Mouse (Mus musculus) intestine, embryonic 15.5 days (tissue): ENCODE data around the gene Psmc1. TPM values are rescaled to one million over a fixed set of nuclear protein-coding genes. Genes with fewer than 3 reads are reported as not detected.

Experiments
- ATAC-seq: fragments of 200-750 bp; cut with Nextera tagmentation; 2 replicates; pipeline ENCODE4 v1.8.0; 2017; ENCODE audit warnings: moderate TSS enrichment, moderate library complexity
- H3K27ac ChIP-seq: fragments of 300-500 bp; sonication (generic); 2 replicates; pipeline ENCODE4 v1.5.1; 2015; ENCODE audit warnings: mild to moderate bottlenecking, inconsistent platforms
- H3K27me3 ChIP-seq: fragments of 300-500 bp; sonication (generic); replicated peaks from 2 replicates; pipeline ENCODE4 v1.6.1; 2015; ENCODE audit warnings: inconsistent platforms
- H3K36me3 ChIP-seq: fragments of 300-500 bp; sonication (generic); 2 replicates; pipeline ENCODE4 v1.6.1; 2015; ENCODE audit warnings: inconsistent platforms
- H3K4me1 ChIP-seq: fragments of 300-500 bp; sonication (generic); replicated peaks from 2 replicates; pipeline ENCODE4 v1.6.1; 2015; ENCODE audit warnings: inconsistent platforms
- H3K4me2 ChIP-seq: fragments of 300-500 bp; sonication (generic); replicated peaks from 2 replicates; pipeline ENCODE4 v1.6.1; 2015; ENCODE audit warnings: mild to moderate bottlenecking, inconsistent platforms
- H3K4me3 ChIP-seq: fragments of 300-500 bp; sonication (generic); replicated peaks from 2 replicates; pipeline ENCODE4 v1.5.1; 2015; ENCODE audit warnings: inconsistent platforms
- H3K9ac ChIP-seq: fragments of 300-500 bp; sonication (generic); 2 replicates; pipeline ENCODE4 v1.6.1; 2015; ENCODE audit warnings: inconsistent platforms
- H3K9me3 ChIP-seq: fragments of 300-500 bp; sonication (generic); 2 replicates; pipeline ENCODE4 v1.6.1; 2016; ENCODE audit warnings: inconsistent platforms
- WGBS: fragments of 180-500 bp; shearing (Covaris S2); methylation state at CpG from one replicate; pipeline ENCODE4 v1.1.7; 2015; 5-methylcytosine and 5-hydroxymethylcytosine counted together
- polyA plus RNA-seq: library from polyadenylated mRNA; unstranded; fragments of >200 nt; fragmentation: Nextera tagmentation; extraction: Ambion mirVana; gene quantifications from 2 replicates; pipeline ENCODE4 v1.2.1, GENCODE M21; 2015

Psmc1 gene
- polyA plus RNA-seq, 1 experiment from 2014 or later = 235 TPM

GRCm38 (mm10) chr12:100164991-100165500 lies 55.1 kb downstream of the Psmc1 start:
- H3K9ac ChIP-seq = no peak overlapping the region
- H3K9me3 ChIP-seq = no peaks in the 10 kb centered on the region
- 70% methylated on average over 7 of the region's 7 CpGs for WGBS
- H3K4me2 ChIP-seq = no peak overlapping the region
- no peak overlapping the region for H3K4me3 ChIP-seq
- peaks cover 4% of the 10 kb centered on the region; the same call in 1 of the 2 replicates for H3K4me1 ChIP-seq
- no peaks in the 10 kb centered on the region for H3K27me3 ChIP-seq
- no peaks in the 10 kb centered on the region for H3K36me3 ChIP-seq
- no peak for ATAC-seq
- H3K27ac ChIP-seq = no peak overlapping the region

- H3K27ac ChIP-seq = no peak overlapping the region
- no peaks in the 10 kb centered on the region for H3K36me3 ChIP-seq
- ATAC-seq = 0 out of 2 replicates have a peak, but pooled peaks have one; percentile 44
- H3K9me3 ChIP-seq = no peaks in the 10 kb centered on the region
- WGBS = 22% methylated on average over 3 of the region's 3 CpGs
- no peaks in the 10 kb centered on the region for H3K27me3 ChIP-seq
- no peak overlapping the region for H3K9ac ChIP-seq
- H3K4me3 ChIP-seq = no peak overlapping the region
- H3K4me1 ChIP-seq = peaks cover 4% of the 10 kb centered on the region; the same call in 1 of the 2 replicates
- H3K4me2 ChIP-seq = no peak overlapping the region
Measured at GRCm38 (mm10) chr12:100166177-100166576, 56.2 kb downstream of the Psmc1 start.

GRCm38 (mm10) chr12:100166939-100167338 lies 57.0 kb downstream of the Psmc1 start:
- 84% methylated on average over 8 of the region's 8 CpGs for WGBS
- Histone ChIP-seq H3K9me3 (no peaks in the 10 kb centered on the region), H3K27ac (no peak overlapping the region), H3K4me3 (no peak overlapping the region), H3K4me1 (peaks cover 4% of the 10 kb centered on the region; the same call in 1 of the 2 replicates), H3K27me3 (no peaks in the 10 kb centered on the region), H3K4me2 (no peak overlapping the region), H3K9ac (no peak overlapping the region), H3K36me3 (no peaks in the 10 kb centered on the region)
- no peak for ATAC-seq

- Histone ChIP-seq H3K4me3 (no peak overlapping the region), H3K9me3 (no peaks in the 10 kb centered on the region), H3K27ac (no peak overlapping the region), H3K4me2 (peak overlapping the region; percentile 53; the same call in 1 of the 2 replicates), H3K9ac (no peak overlapping the region), H3K27me3 (no peaks in the 10 kb centered on the region), H3K36me3 (no peaks in the 10 kb centered on the region), H3K4me1 (peaks cover 4% of the 10 kb centered on the region; the same call in 1 of the 2 replicates)
- ATAC-seq = peak; percentile 2; the same call in 1 of the 2 replicates
- 82% methylated on average over 1 of the region's 1 CpGs for WGBS
Measured at GRCm38 (mm10) chr12:100167502-100167901, 57.5 kb downstream of the Psmc1 start.

GRCm38 (mm10) chr12:100167931-100168871 lies 58.2 kb downstream of the Psmc1 start:
- ATAC-seq = peak; percentile 84
- Histone ChIP-seq H3K36me3 (no peaks in the 10 kb centered on the region), H3K9me3 (no peaks in the 10 kb centered on the region), H3K27me3 (no peaks in the 10 kb centered on the region), H3K4me1 (peaks cover 4% of the 10 kb centered on the region; the same call in 1 of the 2 replicates), H3K4me3 (peak overlapping the region; percentile 12), H3K9ac (no peak overlapping the region), H3K27ac (no peak overlapping the region; the same call in 1 of the 2 replicates), H3K4me2 (peak overlapping the region; percentile 53)
- WGBS = 12% methylated on average over 27 of the region's 28 CpGs

GRCm38 (mm10) chr12:100172481-100172880 lies 62.5 kb downstream of the Psmc1 start:
- Histone ChIP-seq H3K4me2 (no peak overlapping the region), H3K4me3 (no peak overlapping the region), H3K36me3 (no peaks in the 10 kb centered on the region), H3K4me1 (peaks cover 4% of the 10 kb centered on the region; the same call in 1 of the 2 replicates), H3K27ac (no peak overlapping the region), H3K9ac (no peak overlapping the region), H3K9me3 (no peaks in the 10 kb centered on the region), H3K27me3 (no peaks in the 10 kb centered on the region)
- no peak for ATAC-seq
- WGBS = 53% methylated on average over 7 of the region's 7 CpGs

Other genes with a start within 250 kb of the Psmc1 start
- 10.1 and 10.2 TPM in 2 replicates for gene Efcab11, start 225.7 kb upstream of the Psmc1 start, polyA plus RNA-seq
- gene Tdp1, start 225.6 kb upstream of the Psmc1 start, polyA plus RNA-seq = 45.1 and 47.9 TPM in 2 replicates
- 0.53 and 0.72 TPM in 2 replicates for gene Kcnk13, start 145.7 kb upstream of the Psmc1 start, polyA plus RNA-seq
- gene Nrde2, start 49.5 kb downstream of the Psmc1 start, polyA plus RNA-seq = 10.2 and 12.1 TPM in 2 replicates
- 2,249 and 2,526 TPM in 2 replicates for gene Calm1, start 89.3 kb downstream of the Psmc1 start, polyA plus RNA-seq